Mouse (Mus musculus): ENCODE results near the gene Ms4a4c. TPM values are rescaled to one million over a fixed set of nuclear protein-coding genes. Genes with fewer than 3 reads are reported as not detected.
"Not testable (repeated sequence)": the region's sequence is repeated elsewhere in the genome, so short reads cannot be mapped to it uniquely, and the experiment has no call there.

Gene Ms4a4c
- polyA plus RNA-seq, 1 experiment, result 2.4 TPM

DNA sequence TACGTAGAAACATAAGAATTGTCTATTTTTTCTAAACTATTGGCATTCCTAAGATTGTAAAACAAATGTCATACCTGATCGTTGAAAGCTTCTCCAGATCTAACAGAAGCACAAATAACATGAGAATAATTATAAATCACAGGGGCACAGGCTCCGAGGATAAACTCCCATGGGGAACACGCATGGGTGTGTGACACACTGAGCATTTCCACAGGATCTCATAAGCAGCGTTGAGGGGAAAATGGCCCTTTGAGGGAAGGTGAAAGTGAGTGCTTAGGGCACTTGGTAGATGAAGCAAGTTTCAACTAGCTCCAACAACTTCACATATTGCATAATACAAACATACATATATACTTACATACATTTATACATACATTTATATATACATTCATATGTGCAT is 39.4 kb downstream of the Ms4a4c start:
- DNase-seq, result no peak
- WGBS, result 91% methylated on average over 5 of the region's 5 CpGs
- peak overlapping the region; percentile 32 for H3K4me3 ChIP-seq (ENCODE audit: control insufficient read depth, insufficient read depth, low read length)
- peaks cover 17% of the 10 kb centered on the region for H3K4me1 ChIP-seq (replicated peaks; ENCODE audit: control insufficient read depth, insufficient read depth, low read length)
- H3K27me3 ChIP-seq (ENCODE audit: control insufficient read depth, insufficient read depth, low read length), result no peaks in the 10 kb centered on the region
- no peak for TF ChIP-seq CTCF (IDR thresholded peaks at IDR 0.05; ENCODE audit: borderline replicate concordance, control insufficient read depth, extremely low read depth, insufficient read depth, low read length, poor library complexity)
- TF ChIP-seq POLR2A (IDR thresholded peaks at IDR 0.05; ENCODE audit: control insufficient read depth, extremely low read depth, insufficient read depth, low read length, poor library complexity), result no peak
- H3K27ac ChIP-seq (ENCODE audit: control insufficient read depth, insufficient read depth, low read length), result peak overlapping the region; percentile 71
- no peaks in the 10 kb centered on the region for H3K36me3 ChIP-seq (ENCODE audit: control insufficient read depth, insufficient read depth, low read length)

DNA sequence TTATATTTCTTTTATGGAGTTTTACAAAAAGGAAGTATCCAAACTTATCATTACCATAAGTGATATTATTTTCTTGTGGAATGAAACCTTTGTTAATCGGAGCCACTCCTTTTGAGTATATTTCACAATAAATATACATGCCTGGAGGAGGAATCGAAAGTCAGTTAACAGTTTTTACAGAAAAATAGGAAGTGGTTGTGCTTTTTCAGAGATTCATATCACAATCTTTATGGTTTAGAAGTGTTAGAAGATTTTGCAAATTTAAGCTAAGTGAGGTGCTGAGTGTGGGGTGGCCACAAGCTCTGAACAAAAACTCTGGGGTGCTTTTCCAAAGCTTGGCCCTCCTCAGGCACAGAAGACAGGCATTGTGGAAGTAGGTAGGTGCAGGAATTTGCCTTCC is 42.7 kb downstream of the Ms4a4c start:
- H3K27ac ChIP-seq (ENCODE audit: control insufficient read depth, insufficient read depth, low read length), result peak overlapping the region; percentile 81
- peaks cover 6% of the 10 kb centered on the region for H3K4me1 ChIP-seq (replicated peaks; ENCODE audit: control insufficient read depth, insufficient read depth, low read length)
- TF ChIP-seq CTCF (IDR thresholded peaks at IDR 0.05; ENCODE audit: borderline replicate concordance, control insufficient read depth, extremely low read depth, insufficient read depth, low read length, poor library complexity) (no peak), POLR2A (IDR thresholded peaks at IDR 0.05; ENCODE audit: control insufficient read depth, extremely low read depth, insufficient read depth, low read length, poor library complexity) (no peak)
- peak overlapping the region; percentile 23 for H3K4me3 ChIP-seq (ENCODE audit: control insufficient read depth, insufficient read depth, low read length)
- WGBS, result 2% methylated on average over 2 of the region's 2 CpGs
- DNase-seq, result no peak
- H3K27me3 ChIP-seq (ENCODE audit: control insufficient read depth, insufficient read depth, low read length), result no peaks in the 10 kb centered on the region
- no peaks in the 10 kb centered on the region for H3K36me3 ChIP-seq (ENCODE audit: control insufficient read depth, insufficient read depth, low read length)

GRCm38 (mm10) chr19:11459041-11459440 is 54.5 kb downstream of the Ms4a4c start:
- not testable (repeated sequence) for H3K27ac ChIP-seq (ENCODE audit: control insufficient read depth, insufficient read depth, low read length); H3K27me3 ChIP-seq (ENCODE audit: control insufficient read depth, insufficient read depth, low read length); H3K4me3 ChIP-seq (ENCODE audit: control insufficient read depth, insufficient read depth, low read length); DNase-seq; H3K36me3 ChIP-seq (ENCODE audit: control insufficient read depth, insufficient read depth, low read length); H3K4me1 ChIP-seq (replicated peaks; ENCODE audit: control insufficient read depth, insufficient read depth, low read length)
- 71% methylated on average over 4 of the region's 4 CpGs for WGBS

GRCm38 (mm10) chr19:11464795-11465194 is 60.2 kb downstream of the Ms4a4c start:
- not testable (repeated sequence) for DNase-seq; H3K4me3 ChIP-seq (ENCODE audit: control insufficient read depth, insufficient read depth, low read length); H3K36me3 ChIP-seq (ENCODE audit: control insufficient read depth, insufficient read depth, low read length); H3K27me3 ChIP-seq (ENCODE audit: control insufficient read depth, insufficient read depth, low read length); H3K4me1 ChIP-seq (replicated peaks; ENCODE audit: control insufficient read depth, insufficient read depth, low read length); H3K27ac ChIP-seq (ENCODE audit: control insufficient read depth, insufficient read depth, low read length)
- WGBS, result 9% methylated on average over 1 of the region's 1 CpGs

DNA sequence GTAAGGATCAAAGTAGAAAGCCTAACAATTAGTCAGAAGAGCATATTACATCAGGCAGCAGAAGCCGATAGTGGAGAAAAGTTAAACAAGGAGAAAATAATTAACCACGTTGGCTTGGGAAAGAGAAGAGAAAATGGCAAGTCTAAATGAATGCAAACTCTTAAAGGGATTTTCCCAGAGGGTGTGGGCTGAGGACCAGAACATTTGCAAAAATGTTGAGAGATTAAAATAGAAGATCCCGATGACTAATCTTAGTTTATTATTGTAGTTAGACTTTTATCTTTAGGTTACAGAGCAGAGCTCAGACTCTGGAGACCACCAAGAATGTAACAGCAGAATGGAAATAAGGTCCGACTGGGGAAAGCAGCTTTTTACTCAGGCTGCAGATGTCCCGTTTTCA is 61.9 kb downstream of the Ms4a4c start:
- Histone ChIP-seq H3K4me1 (replicated peaks; ENCODE audit: control insufficient read depth, insufficient read depth, low read length) (peaks cover 3% of the 10 kb centered on the region; the same call in 1 of the 2 replicates), H3K27ac (ENCODE audit: control insufficient read depth, insufficient read depth, low read length) (no peak overlapping the region), H3K4me3 (ENCODE audit: control insufficient read depth, insufficient read depth, low read length) (no peak overlapping the region), H3K36me3 (ENCODE audit: control insufficient read depth, insufficient read depth, low read length) (peaks cover 5% of the 10 kb centered on the region; the same call in 1 of the 2 replicates), H3K27me3 (ENCODE audit: control insufficient read depth, insufficient read depth, low read length) (no peaks in the 10 kb centered on the region)
- TF ChIP-seq CTCF (IDR thresholded peaks at IDR 0.05; ENCODE audit: borderline replicate concordance, control insufficient read depth, extremely low read depth, insufficient read depth, low read length, poor library complexity) (no peak), POLR2A (IDR thresholded peaks at IDR 0.05; ENCODE audit: control insufficient read depth, extremely low read depth, insufficient read depth, low read length, poor library complexity) (no peak)
- DNase-seq, result no peak
- WGBS, result 90% methylated on average over 5 of the region's 5 CpGs

DNA sequence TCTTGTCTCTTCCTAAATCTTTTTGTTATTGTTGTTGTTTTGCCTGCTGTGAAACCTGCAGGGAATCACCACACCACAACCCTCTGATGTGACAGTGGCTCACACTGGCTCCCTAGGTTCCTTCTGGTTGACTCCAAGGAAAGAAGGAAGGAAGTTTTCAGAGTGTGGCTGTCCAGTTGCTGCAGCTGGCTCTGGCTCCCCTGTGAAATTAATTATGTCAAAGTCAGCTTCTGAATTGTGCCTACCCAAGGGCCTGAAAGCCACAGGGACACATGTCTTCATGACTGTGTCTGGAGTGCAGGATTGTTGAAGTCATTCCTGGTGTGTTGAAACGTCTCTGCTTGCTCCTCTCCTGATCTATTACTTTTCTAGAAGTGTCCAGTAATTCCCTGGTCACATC is 63.8 kb downstream of the Ms4a4c start:
- H3K27ac ChIP-seq (ENCODE audit: control insufficient read depth, insufficient read depth, low read length); H3K4me3 ChIP-seq (ENCODE audit: control insufficient read depth, insufficient read depth, low read length); DNase-seq; H3K4me1 ChIP-seq (replicated peaks; ENCODE audit: control insufficient read depth, insufficient read depth, low read length); H3K27me3 ChIP-seq (ENCODE audit: control insufficient read depth, insufficient read depth, low read length); H3K36me3 ChIP-seq (ENCODE audit: control insufficient read depth, insufficient read depth, low read length): not testable (repeated sequence)
- 70% methylated on average over 1 of the region's 1 CpGs for WGBS

GRCm38 (mm10) chr19:11469215-11469614 is 64.6 kb downstream of the Ms4a4c start, which contains the start of gene Ms4a6c:
Ms4a6c (plus strand) TSS chr19:11469366.
- not testable (repeated sequence) for H3K36me3 ChIP-seq (ENCODE audit: control insufficient read depth, insufficient read depth, low read length); H3K27me3 ChIP-seq (ENCODE audit: control insufficient read depth, insufficient read depth, low read length); H3K27ac ChIP-seq (ENCODE audit: control insufficient read depth, insufficient read depth, low read length); H3K4me1 ChIP-seq (replicated peaks; ENCODE audit: control insufficient read depth, insufficient read depth, low read length); DNase-seq; H3K4me3 ChIP-seq (ENCODE audit: control insufficient read depth, insufficient read depth, low read length)
- WGBS, result 17% methylated on average over 4 of the region's 4 CpGs

Other genes with a start within 250 kb of the Ms4a4c start
- gene 1700025F22Rik, start 239.4 kb upstream of the Ms4a4c start, polyA plus RNA-seq (2012; rRNA removed), result not detected in 2 replicates
- not detected in 2 replicates for gene Ms4a13, start 208.0 kb upstream of the Ms4a4c start, polyA plus RNA-seq (2012; rRNA removed)
- gene Ms4a12, start 172.3 kb upstream of the Ms4a4c start, polyA plus RNA-seq (2012; rRNA removed), result not detected in 2 replicates
- 1.6 and 1.8 TPM in 2 replicates for gene Ms4a1, start 138.5 kb upstream of the Ms4a4c start, polyA plus RNA-seq (2012; rRNA removed)
- not detected in 2 replicates for gene Ms4a5, start 120.9 kb upstream of the Ms4a4c start, polyA plus RNA-seq (2012; rRNA removed)
- 0.33 and 0.74 TPM in 2 replicates for gene Ms4a14, start 90.3 kb upstream of the Ms4a4c start, polyA plus RNA-seq (2012; rRNA removed)
- 5.8 and 10.6 TPM in 2 replicates for gene Ms4a7, start 68.6 kb upstream of the Ms4a4c start, polyA plus RNA-seq (2012; rRNA removed)
- gene Ms4a4a, start 29.2 kb upstream of the Ms4a4c start, polyA plus RNA-seq (2012; rRNA removed), result 0.55 and 0.63 TPM in 2 replicates
- 43.9 and 57.3 TPM in 2 replicates for gene Ms4a4b, start 38.8 kb downstream of the Ms4a4c start, polyA plus RNA-seq (2012; rRNA removed)
- gene Ms4a6c, start 64.6 kb downstream of the Ms4a4c start, polyA plus RNA-seq (2012; rRNA removed), result 4.5 and 6.2 TPM in 2 replicates
- gene Gm8369, start 81.2 kb downstream of the Ms4a4c start, polyA plus RNA-seq (2012; rRNA removed), result 5.2 and 6.3 TPM in 2 replicates
- gene Ms4a6b, start 111.7 kb downstream of the Ms4a4c start, polyA plus RNA-seq (2012; rRNA removed), result 41.7 and 46.9 TPM in 2 replicates
- gene Ms4a4d, start 132.0 kb downstream of the Ms4a4c start, polyA plus RNA-seq (2012; rRNA removed), result 2.1 and 4.0 TPM in 2 replicates
- 4.2 and 9.4 TPM in 2 replicates for gene Ms4a6d, start 200.1 kb downstream of the Ms4a4c start, polyA plus RNA-seq (2012; rRNA removed)
- gene Ms4a2, start 218.9 kb downstream of the Ms4a4c start, polyA plus RNA-seq (2012; rRNA removed), result not detected in 2 replicates
- gene Ms4a3, start 236.1 kb downstream of the Ms4a4c start, polyA plus RNA-seq (2012; rRNA removed), result 0.59 and 0.80 TPM in 2 replicates